Mouse (Mus musculus) midbrain, embryonic 16.5 days (tissue): ENCODE measurements around the gene Plekhg4. TPM values are rescaled to one million over a fixed set of nuclear protein-coding genes. Genes with fewer than 3 reads are reported as not detected.

ENCODE experiments used
- ATAC-seq: fragments of 200-750 bp; cut with Nextera tagmentation; 2 replicates; pipeline ENCODE4 v1.8.0; 2017; ENCODE audit warnings: moderate TSS enrichment
- H3K27ac ChIP-seq: fragments of 300-500 bp; sonication (generic); 2 replicates; pipeline ENCODE4 v1.5.1; 2014; ENCODE audit warnings: mild to moderate bottlenecking, low read length, mixed read lengths
- H3K27me3 ChIP-seq: fragments of 300-500 bp; sonication (generic); 2 replicates; pipeline ENCODE4 v1.6.1; 2014; ENCODE audit warnings: low read depth, low read length, mixed read lengths; ENCODE audit not compliant: control insufficient read depth, insufficient read depth
- H3K36me3 ChIP-seq: fragments of 300-500 bp; sonication (generic); 2 replicates; pipeline ENCODE4 v1.6.1; 2014; ENCODE audit warnings: mild to moderate bottlenecking, low read length, moderate library complexity, mixed read lengths; ENCODE audit not compliant: control insufficient read depth, insufficient read depth
- H3K4me1 ChIP-seq: fragments of 300-500 bp; sonication (generic); 2 replicates; pipeline ENCODE4 v1.6.1; 2014; ENCODE audit warnings: mild to moderate bottlenecking, low read length, mixed read lengths; ENCODE audit not compliant: control insufficient read depth, insufficient read depth
- H3K4me2 ChIP-seq: fragments of 300-500 bp; sonication (generic); 2 replicates; pipeline ENCODE4 v1.6.1; 2014; ENCODE audit warnings: mild to moderate bottlenecking, low read length, mixed read lengths
- H3K4me3 ChIP-seq: fragments of 300-500 bp; sonication (generic); 2 replicates; pipeline ENCODE4 v1.5.1; 2014; ENCODE audit warnings: low read depth, mild to moderate bottlenecking, low read length, moderate library complexity, mixed read lengths
- H3K9ac ChIP-seq: fragments of 300-500 bp; sonication (generic); 2 replicates; pipeline ENCODE4 v1.6.1; 2014; ENCODE audit warnings: low read depth, low read length, mixed read lengths
- H3K9me3 ChIP-seq: fragments of 300-500 bp; sonication (generic); replicated peaks from 2 replicates; pipeline ENCODE4 v1.6.1; 2014; ENCODE audit warnings: mild to moderate bottlenecking, low read length, mixed read lengths; ENCODE audit not compliant: control insufficient read depth, poor library complexity, severe bottlenecking
- WGBS: fragments of 180-500 bp; shearing (Covaris S2); extraction: QIAGEN DNeasy Blood & Tissue Kit; methylation state at CpG from one replicate; pipeline ENCODE4 v1.1.7; 2014; 5-methylcytosine and 5-hydroxymethylcytosine counted together
- polyA plus RNA-seq: library from polyadenylated mRNA; unstranded; fragments of >200 nt; fragmentation: Nextera tagmentation; extraction: Ambion mirVana; gene quantifications from 2 replicates; pipeline ENCODE4 v1.2.1, GENCODE M21; 2015

Gene Plekhg4
- polyA plus RNA-seq, 1 experiment from 2014 or later = 2.4 TPM

GRCm38 (mm10) chr8:105384070-105384469 is 11.0 kb downstream of the Plekhg4 start:
- 95% methylated on average over 2 of the region's 2 CpGs for WGBS
- Histone ChIP-seq H3K27ac (no peak overlapping the region), H3K4me2 (no peak overlapping the region), H3K9ac (no peak overlapping the region), H3K36me3 (no peaks in the 10 kb centered on the region), H3K27me3 (no peaks in the 10 kb centered on the region), H3K4me1 (no peaks in the 10 kb centered on the region), H3K4me3 (no peak overlapping the region), H3K9me3 (no peaks in the 10 kb centered on the region)
- no peak for ATAC-seq

- Histone ChIP-seq H3K27ac (no peak overlapping the region), H3K9me3 (no peaks in the 10 kb centered on the region), H3K27me3 (no peaks in the 10 kb centered on the region), H3K4me3 (no peak overlapping the region), H3K4me1 (no peaks in the 10 kb centered on the region), H3K9ac (no peak overlapping the region), H3K4me2 (no peak overlapping the region), H3K36me3 (no peaks in the 10 kb centered on the region)
- ATAC-seq = no peak
- 71% methylated on average over 1 of the region's 1 CpGs for WGBS
Measured at GRCm38 (mm10) chr8:105387151-105387550, 14.1 kb downstream of the Plekhg4 start.

GRCm38 (mm10) chr8:105389096-105389495 is 16.0 kb downstream of the Plekhg4 start:
- H3K9ac ChIP-seq = no peak overlapping the region
- 77% methylated on average over 6 of the region's 6 CpGs for WGBS

GRCm38 (mm10) chr8:105393089-105393787 is 20.2 kb downstream of the Plekhg4 start:
- WGBS = 89% methylated on average over 12 of the region's 12 CpGs
- Histone ChIP-seq H3K36me3 (no peaks in the 10 kb centered on the region), H3K9ac (no peak overlapping the region), H3K27me3 (no peaks in the 10 kb centered on the region; the same call in 1 of the 2 replicates), H3K4me1 (no peaks in the 10 kb centered on the region), H3K4me3 (no peak overlapping the region), H3K27ac (no peak overlapping the region), H3K9me3 (no peaks in the 10 kb centered on the region), H3K4me2 (no peak overlapping the region)
- no peak for ATAC-seq

More at GRCm38 (mm10) chr8:105389096-105389495, 16.0 kb downstream of the Plekhg4 start:
- no peak for ATAC-seq
- Histone ChIP-seq H3K27me3 (no peaks in the 10 kb centered on the region), H3K9me3 (no peaks in the 10 kb centered on the region), H3K4me2 (no peak overlapping the region), H3K4me3 (no peak overlapping the region), H3K4me1 (no peaks in the 10 kb centered on the region), H3K36me3 (no peaks in the 10 kb centered on the region), H3K27ac (no peak overlapping the region)

DNA sequence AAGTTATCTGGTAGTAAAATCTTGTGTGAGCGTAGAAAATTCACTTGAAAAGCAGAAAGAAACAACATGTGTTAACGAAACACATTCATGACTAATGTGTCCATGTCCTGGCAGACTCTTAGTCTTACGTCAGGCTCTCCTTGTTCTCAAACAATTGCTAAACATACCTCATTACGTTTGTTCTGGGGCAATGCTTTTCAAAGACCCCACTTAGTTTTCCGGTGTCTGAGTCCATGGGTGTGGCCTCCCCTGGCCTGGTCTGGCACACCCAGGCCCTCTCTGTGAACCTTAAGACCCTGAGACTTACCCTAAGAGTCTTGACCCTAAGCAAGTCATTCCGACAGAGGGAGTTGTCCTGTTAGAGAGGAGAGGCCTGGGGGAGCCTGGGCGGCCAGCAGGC is 20.8 kb downstream of the Plekhg4 start:
- Histone ChIP-seq H3K9ac (no peak overlapping the region), H3K27me3 (no peaks in the 10 kb centered on the region; the same call in 1 of the 2 replicates), H3K4me1 (no peaks in the 10 kb centered on the region), H3K27ac (no peak overlapping the region), H3K36me3 (no peaks in the 10 kb centered on the region), H3K4me2 (no peak overlapping the region), H3K9me3 (no peaks in the 10 kb centered on the region), H3K4me3 (no peak overlapping the region)
- ATAC-seq = no peak
- WGBS = 73% methylated on average over 7 of the region's 7 CpGs

- no peak overlapping the region for H3K4me3 ChIP-seq
- H3K4me1 ChIP-seq = no peaks in the 10 kb centered on the region
- ATAC-seq = no peak
- WGBS = 39% methylated on average over 3 of the region's 3 CpGs
- no peaks in the 10 kb centered on the region; the same call in 1 of the 2 replicates for H3K27me3 ChIP-seq
- H3K27ac ChIP-seq = no peak overlapping the region
- H3K4me2 ChIP-seq = no peak overlapping the region
- no peaks in the 10 kb centered on the region for H3K9me3 ChIP-seq
- H3K36me3 ChIP-seq = no peaks in the 10 kb centered on the region
- no peak overlapping the region for H3K9ac ChIP-seq
Measured at GRCm38 (mm10) chr8:105397747-105398146, 24.7 kb downstream of the Plekhg4 start.

DNA sequence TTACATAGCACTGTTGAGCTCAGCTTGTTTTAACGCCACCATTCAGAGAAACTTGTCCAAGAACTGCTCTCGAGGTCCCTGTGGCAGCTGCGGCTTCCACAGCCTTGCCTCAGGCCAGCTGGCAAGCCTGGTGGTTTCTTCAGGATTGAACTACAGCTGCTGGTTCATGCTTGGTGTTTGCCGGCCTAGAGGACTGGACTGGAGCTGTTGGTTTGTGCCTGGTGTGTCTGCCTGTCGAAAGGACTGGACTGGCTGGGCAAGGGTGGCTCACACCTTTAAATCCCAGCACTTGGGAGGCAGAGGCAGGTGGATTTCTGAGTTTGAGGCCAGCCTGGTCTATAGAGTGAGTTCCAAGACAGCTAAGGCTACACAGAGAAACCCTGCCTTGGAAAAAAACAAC is 26.9 kb downstream of the Plekhg4 start:
- Histone ChIP-seq H3K9ac (no peak overlapping the region), H3K4me3 (no peak overlapping the region), H3K4me2 (no peak overlapping the region), H3K9me3 (no peaks in the 10 kb centered on the region), H3K4me1 (no peaks in the 10 kb centered on the region), H3K27ac (no peak overlapping the region), H3K36me3 (no peaks in the 10 kb centered on the region), H3K27me3 (no peaks in the 10 kb centered on the region; the same call in 1 of the 2 replicates)
- WGBS = 84% methylated on average over 5 of the region's 5 CpGs
- no peak for ATAC-seq

DNA sequence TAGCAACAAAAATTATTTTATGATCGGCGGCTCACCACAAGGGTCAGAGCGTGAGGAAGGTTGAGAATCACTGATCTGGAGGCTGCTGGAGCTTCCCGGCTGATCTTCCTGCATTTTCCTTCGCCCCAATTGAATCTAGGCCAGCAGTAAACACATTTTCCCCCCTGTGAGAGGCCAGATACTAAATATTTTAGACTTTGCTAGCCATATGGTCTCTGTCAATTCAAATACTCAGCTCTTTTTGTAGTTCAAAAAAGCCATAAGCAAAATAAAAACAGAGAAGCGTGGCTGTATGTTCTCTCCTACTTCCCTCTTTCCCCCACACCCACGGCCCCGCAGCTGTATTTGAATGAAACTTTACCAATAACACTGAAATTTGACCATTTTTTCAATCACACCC is 30.4 kb downstream of the Plekhg4 start:
- WGBS = 94% methylated on average over 8 of the region's 8 CpGs
- Histone ChIP-seq H3K9ac (no peak overlapping the region), H3K27ac (no peak overlapping the region), H3K4me2 (no peak overlapping the region), H3K9me3 (no peaks in the 10 kb centered on the region), H3K27me3 (no peaks in the 10 kb centered on the region), H3K4me3 (no peak overlapping the region), H3K36me3 (no peaks in the 10 kb centered on the region), H3K4me1 (no peaks in the 10 kb centered on the region)
- no peak for ATAC-seq

DNA sequence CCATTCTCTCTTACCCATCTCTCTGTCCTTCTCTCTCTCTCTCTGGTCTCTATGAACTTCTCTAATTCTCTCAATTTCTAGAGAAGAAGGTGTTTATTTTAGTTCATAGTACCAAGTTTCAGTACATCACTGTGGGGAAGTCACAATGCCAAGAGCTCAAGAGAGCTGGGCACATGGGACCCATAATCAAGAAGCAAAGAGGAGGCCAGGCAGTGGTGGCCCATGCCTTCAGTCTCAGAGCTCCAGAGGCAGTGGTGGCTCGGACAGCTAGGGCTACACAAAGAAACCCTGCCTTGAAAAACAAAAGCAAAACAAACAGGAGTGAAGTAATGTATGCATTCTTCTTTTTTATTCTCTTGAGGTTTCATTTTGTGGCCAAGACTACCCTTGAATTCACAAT is 31.4 kb downstream of the Plekhg4 start:
- WGBS = 50% methylated on average over 1 of the region's 1 CpGs
- H3K36me3 ChIP-seq = no peaks in the 10 kb centered on the region
- no peaks in the 10 kb centered on the region for H3K9me3 ChIP-seq
- no peak overlapping the region for H3K4me2 ChIP-seq
- no peaks in the 10 kb centered on the region for H3K27me3 ChIP-seq
- H3K4me3 ChIP-seq = no peak overlapping the region
- no peak overlapping the region for H3K27ac ChIP-seq
- H3K4me1 ChIP-seq = no peaks in the 10 kb centered on the region
- no peak overlapping the region for H3K9ac ChIP-seq
- no peak for ATAC-seq
